Mouse (Mus musculus): Measurements from ENCODE around the gene Akt2. TPM values are rescaled to one million over a fixed set of nuclear protein-coding genes. Genes with fewer than 3 reads are reported as not detected.
A peak's percentile ranks its signal among the peaks of the same experiment; 100 is the strongest.

Akt2 gene
- polyA plus RNA-seq, 1 experiment from 2014 or later, result 96.7 TPM

GRCm38 (mm10) chr7:27607580-27607979 lies 16.2 kb downstream of the Akt2 start:
- peak; percentile 59 for ATAC-seq (ENCODE audit: low FRiP score, low TSS enrichment)
- no peaks in the 10 kb centered on the region for H3K27me3 ChIP-seq (ENCODE audit: control insufficient read depth, insufficient read depth, low read length)
- no peak overlapping the region for H3K4me2 ChIP-seq (replicated peaks; ENCODE audit: low read depth, low read length)
- H3K36me3 ChIP-seq (ENCODE audit: control insufficient read depth, insufficient read depth, low read length), result peaks cover 27% of the 10 kb centered on the region; the same call in 1 of the 2 replicates
- no peaks in the 10 kb centered on the region for H3K9me3 ChIP-seq (ENCODE audit: control insufficient read depth, low read length)
- no peak overlapping the region for H3K27ac ChIP-seq (ENCODE audit: low read depth, low read length)
- 31% methylated on average over 5 of the region's 5 CpGs for WGBS
- 0 out of 2 replicates have a peak overlapping the region, but pooled peaks have one; percentile 7 for H3K9ac ChIP-seq (ENCODE audit: low read depth, low read length)
- H3K4me1 ChIP-seq (ENCODE audit: control insufficient read depth, insufficient read depth, low read length), result peaks cover 28% of the 10 kb centered on the region; the same call in 1 of the 2 replicates
- H3K4me3 ChIP-seq (ENCODE audit: low read length), result no peak overlapping the region

GRCm38 (mm10) chr7:27608130-27608529 lies 16.8 kb downstream of the Akt2 start:
- H3K9ac ChIP-seq (ENCODE audit: low read depth, low read length), result no peak overlapping the region
- no peak for ATAC-seq (ENCODE audit: low FRiP score, low TSS enrichment)
- WGBS, result 90% methylated on average over 3 of the region's 3 CpGs
- no peak overlapping the region for H3K27ac ChIP-seq (ENCODE audit: low read depth, low read length)
- H3K36me3 ChIP-seq (ENCODE audit: control insufficient read depth, insufficient read depth, low read length), result peaks cover 27% of the 10 kb centered on the region; the same call in 1 of the 2 replicates
- H3K9me3 ChIP-seq (ENCODE audit: control insufficient read depth, low read length), result no peaks in the 10 kb centered on the region
- no peaks in the 10 kb centered on the region for H3K27me3 ChIP-seq (ENCODE audit: control insufficient read depth, insufficient read depth, low read length)
- no peak overlapping the region for H3K4me2 ChIP-seq (replicated peaks; ENCODE audit: low read depth, low read length)
- H3K4me1 ChIP-seq (ENCODE audit: control insufficient read depth, insufficient read depth, low read length), result peaks cover 28% of the 10 kb centered on the region; the same call in 1 of the 2 replicates
- no peak overlapping the region for H3K4me3 ChIP-seq (ENCODE audit: low read length)

GRCm38 (mm10) chr7:27609285-27609684 lies 17.9 kb downstream of the Akt2 start:
- no peak overlapping the region for H3K4me2 ChIP-seq (replicated peaks; ENCODE audit: low read depth, low read length)
- H3K9me3 ChIP-seq (ENCODE audit: control insufficient read depth, low read length), result no peaks in the 10 kb centered on the region
- 94% methylated on average over 4 of the region's 4 CpGs for WGBS
- peaks cover 28% of the 10 kb centered on the region; the same call in 1 of the 2 replicates for H3K4me1 ChIP-seq (ENCODE audit: control insufficient read depth, insufficient read depth, low read length)
- no peak overlapping the region for H3K27ac ChIP-seq (ENCODE audit: low read depth, low read length)
- no peak for ATAC-seq (ENCODE audit: low FRiP score, low TSS enrichment)
- no peak overlapping the region for H3K9ac ChIP-seq (ENCODE audit: low read depth, low read length)
- no peaks in the 10 kb centered on the region for H3K27me3 ChIP-seq (ENCODE audit: control insufficient read depth, insufficient read depth, low read length)
- H3K4me3 ChIP-seq (ENCODE audit: low read length), result no peak overlapping the region
- H3K36me3 ChIP-seq (ENCODE audit: control insufficient read depth, insufficient read depth, low read length), result peaks cover 27% of the 10 kb centered on the region; the same call in 1 of the 2 replicates

- no peak overlapping the region for H3K9ac ChIP-seq (ENCODE audit: low read depth, low read length)
- H3K4me1 ChIP-seq (ENCODE audit: control insufficient read depth, insufficient read depth, low read length), result peaks cover 25% of the 10 kb centered on the region; the same call in 1 of the 2 replicates
- no peak overlapping the region for H3K27ac ChIP-seq (ENCODE audit: low read depth, low read length)
- no peak overlapping the region for H3K4me3 ChIP-seq (ENCODE audit: low read length)
- H3K27me3 ChIP-seq (ENCODE audit: control insufficient read depth, insufficient read depth, low read length), result no peaks in the 10 kb centered on the region
- no peak for ATAC-seq (ENCODE audit: low FRiP score, low TSS enrichment)
- peaks cover 27% of the 10 kb centered on the region; the same call in 1 of the 2 replicates for H3K36me3 ChIP-seq (ENCODE audit: control insufficient read depth, insufficient read depth, low read length)
- H3K9me3 ChIP-seq (ENCODE audit: control insufficient read depth, low read length), result no peaks in the 10 kb centered on the region
- no peak overlapping the region for H3K4me2 ChIP-seq (replicated peaks; ENCODE audit: low read depth, low read length)
- WGBS, result 86% methylated on average over 2 of the region's 2 CpGs
Observed at GRCm38 (mm10) chr7:27609688-27610087, 18.3 kb downstream of the Akt2 start.

GRCm38 (mm10) chr7:27610370-27610769 lies 19.0 kb downstream of the Akt2 start:
- H3K9ac ChIP-seq (ENCODE audit: low read depth, low read length), result no peak overlapping the region

GRCm38 (mm10) chr7:27610871-27611270 lies 19.5 kb downstream of the Akt2 start:
- no peak for ATAC-seq (ENCODE audit: low FRiP score, low TSS enrichment)
- Histone ChIP-seq H3K36me3 (ENCODE audit: control insufficient read depth, insufficient read depth, low read length) (peaks cover 30% of the 10 kb centered on the region; the same call in 1 of the 2 replicates), H3K27ac (ENCODE audit: low read depth, low read length) (no peak overlapping the region), H3K4me3 (ENCODE audit: low read length) (no peak overlapping the region), H3K27me3 (ENCODE audit: control insufficient read depth, insufficient read depth, low read length) (no peaks in the 10 kb centered on the region), H3K9ac (ENCODE audit: low read depth, low read length) (no peak overlapping the region), H3K9me3 (ENCODE audit: control insufficient read depth, low read length) (no peaks in the 10 kb centered on the region), H3K4me1 (ENCODE audit: control insufficient read depth, insufficient read depth, low read length) (peaks cover 20% of the 10 kb centered on the region; the same call in 1 of the 2 replicates), H3K4me2 (replicated peaks; ENCODE audit: low read depth, low read length) (no peak overlapping the region)
- 94% methylated on average over 5 of the region's 5 CpGs for WGBS

More at GRCm38 (mm10) chr7:27610370-27610769, 19.0 kb downstream of the Akt2 start:
- Histone ChIP-seq H3K4me2 (replicated peaks; ENCODE audit: low read depth, low read length) (no peak overlapping the region), H3K36me3 (ENCODE audit: control insufficient read depth, insufficient read depth, low read length) (peaks cover 27% of the 10 kb centered on the region; the same call in 1 of the 2 replicates), H3K27me3 (ENCODE audit: control insufficient read depth, insufficient read depth, low read length) (no peaks in the 10 kb centered on the region), H3K9me3 (ENCODE audit: control insufficient read depth, low read length) (no peaks in the 10 kb centered on the region), H3K4me1 (ENCODE audit: control insufficient read depth, insufficient read depth, low read length) (peaks cover 21% of the 10 kb centered on the region; the same call in 1 of the 2 replicates), H3K4me3 (ENCODE audit: low read length) (no peak overlapping the region), H3K27ac (ENCODE audit: low read depth, low read length) (no peak overlapping the region)
- no peak for ATAC-seq (ENCODE audit: low FRiP score, low TSS enrichment)
- 93% methylated on average over 3 of the region's 3 CpGs for WGBS

- WGBS, result 94% methylated on average over 4 of the region's 4 CpGs
Observed at GRCm38 (mm10) chr7:27612940-27613339, 21.6 kb downstream of the Akt2 start.

GRCm38 (mm10) chr7:27613751-27614499 lies 22.6 kb downstream of the Akt2 start:
- Histone ChIP-seq H3K4me3 (ENCODE audit: low read length) (no peak overlapping the region), H3K9ac (ENCODE audit: low read depth, low read length) (no peak overlapping the region), H3K36me3 (ENCODE audit: control insufficient read depth, insufficient read depth, low read length) (peaks cover 55% of the 10 kb centered on the region), H3K4me1 (ENCODE audit: control insufficient read depth, insufficient read depth, low read length) (no peaks in the 10 kb centered on the region), H3K27me3 (ENCODE audit: control insufficient read depth, insufficient read depth, low read length) (no peaks in the 10 kb centered on the region), H3K27ac (ENCODE audit: low read depth, low read length) (no peak overlapping the region), H3K9me3 (ENCODE audit: control insufficient read depth, low read length) (no peaks in the 10 kb centered on the region), H3K4me2 (replicated peaks; ENCODE audit: low read depth, low read length) (no peak overlapping the region)
- no peak for ATAC-seq (ENCODE audit: low FRiP score, low TSS enrichment)
- WGBS, result 82% methylated on average over 8 of the region's 8 CpGs

More at GRCm38 (mm10) chr7:27612940-27613339, 21.6 kb downstream of the Akt2 start:
- Histone ChIP-seq H3K4me3 (ENCODE audit: low read length) (no peak overlapping the region), H3K27ac (ENCODE audit: low read depth, low read length) (no peak overlapping the region), H3K9me3 (ENCODE audit: control insufficient read depth, low read length) (no peaks in the 10 kb centered on the region), H3K9ac (ENCODE audit: low read depth, low read length) (no peak overlapping the region), H3K4me2 (replicated peaks; ENCODE audit: low read depth, low read length) (no peak overlapping the region), H3K4me1 (ENCODE audit: control insufficient read depth, insufficient read depth, low read length) (0 out of 2 replicates have a peak, but pooled peaks cover 3% of the 10 kb centered on the region), H3K27me3 (ENCODE audit: control insufficient read depth, insufficient read depth, low read length) (no peaks in the 10 kb centered on the region), H3K36me3 (ENCODE audit: control insufficient read depth, insufficient read depth, low read length) (peaks cover 46% of the 10 kb centered on the region)
- no peak for ATAC-seq (ENCODE audit: low FRiP score, low TSS enrichment)

- WGBS, result 74% methylated on average over 6 of the region's 6 CpGs
- peaks cover 85% of the 10 kb centered on the region for H3K36me3 ChIP-seq (ENCODE audit: control insufficient read depth, insufficient read depth, low read length)
Observed at GRCm38 (mm10) chr7:27621028-27621427, 29.7 kb downstream of the Akt2 start.

More at GRCm38 (mm10) chr7:27621028-27621427, 29.7 kb downstream of the Akt2 start:
- no peak for ATAC-seq (ENCODE audit: low FRiP score, low TSS enrichment)
- no peaks in the 10 kb centered on the region for H3K27me3 ChIP-seq (ENCODE audit: control insufficient read depth, insufficient read depth, low read length)
- no peaks in the 10 kb centered on the region for H3K9me3 ChIP-seq (ENCODE audit: control insufficient read depth, low read length)
- no peak overlapping the region for H3K27ac ChIP-seq (ENCODE audit: low read depth, low read length)
- no peaks in the 10 kb centered on the region for H3K4me1 ChIP-seq (ENCODE audit: control insufficient read depth, insufficient read depth, low read length)
- H3K4me2 ChIP-seq (replicated peaks; ENCODE audit: low read depth, low read length), result no peak overlapping the region
- no peak overlapping the region for H3K9ac ChIP-seq (ENCODE audit: low read depth, low read length)
- H3K4me3 ChIP-seq (ENCODE audit: low read length), result no peak overlapping the region
